Mouse (Mus musculus): Measurements from ENCODE around the gene 4933427D14Rik. TPM values are rescaled to one million over a fixed set of nuclear protein-coding genes. Genes with fewer than 3 reads are reported as not detected.

Gene 4933427D14Rik
- 33.4 and 34.1 TPM in 2 replicates for polyA plus RNA-seq (2012; rRNA removed)

DNA sequence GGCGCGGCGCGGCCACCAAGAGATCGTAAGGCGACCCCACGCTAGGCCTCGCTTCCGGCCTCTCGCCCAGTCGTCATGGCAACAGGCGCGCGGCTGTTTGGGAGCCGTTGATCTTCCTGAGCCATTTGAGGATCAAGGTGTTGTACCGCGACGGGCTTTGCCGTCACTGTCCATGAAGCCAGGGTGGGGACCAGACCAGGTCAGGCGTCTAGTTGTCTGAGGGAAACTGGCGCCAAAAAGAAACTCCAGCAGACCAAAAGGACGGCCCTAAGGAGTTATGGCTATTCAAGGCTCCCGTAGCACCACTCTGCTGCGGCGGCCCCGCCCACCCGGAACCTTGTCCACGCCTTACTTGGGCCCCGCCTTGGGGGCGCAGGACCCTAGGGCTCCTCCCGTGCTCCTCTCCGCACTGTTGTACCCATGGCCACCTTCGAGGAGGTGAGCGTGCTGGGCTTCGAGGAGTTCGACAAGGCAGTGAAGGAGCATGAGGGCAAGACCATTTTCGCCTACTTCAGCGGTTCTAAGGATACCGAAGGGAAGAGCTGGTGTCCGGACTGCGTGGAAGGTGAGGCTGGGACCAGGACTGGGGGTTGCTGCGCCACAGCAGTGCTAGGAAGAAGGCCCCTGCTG is at the start of gene 4933427D14Rik, which contains the start of gene Txndc17:
4933427D14Rik (minus strand) TSS at position 256 of the 630 bp plus-strand sequence.
Txndc17 (plus strand) TSS at position 344 of the 630 bp plus-strand sequence.
- DNase-seq (ENCODE audit: extremely low spot score in 1 of 2, low spot score in 1 of 2): peak; percentile 75 to 90

DNA sequence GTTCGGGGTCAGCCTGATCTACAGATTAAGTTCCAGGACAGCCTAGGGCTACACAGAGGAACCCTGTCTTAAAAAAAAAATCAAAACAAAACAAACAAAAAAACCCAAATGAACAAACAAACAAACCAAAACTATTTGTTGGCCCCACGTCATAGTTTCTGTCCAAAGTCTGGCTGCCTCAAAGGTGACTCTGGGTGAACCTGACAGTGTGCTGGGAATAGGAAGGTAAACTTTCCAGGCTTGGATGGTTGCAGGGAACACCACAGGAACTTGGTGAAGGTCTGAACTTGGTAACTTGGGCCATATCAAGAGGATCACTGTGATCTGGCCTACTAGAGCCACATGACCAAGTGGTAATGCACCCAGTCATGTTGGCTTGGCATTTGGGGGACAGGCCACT is 49.2 kb upstream of the 4933427D14Rik start:
- DNase-seq (ENCODE audit: extremely low spot score in 1 of 2, low spot score in 1 of 2): no peak

DNA sequence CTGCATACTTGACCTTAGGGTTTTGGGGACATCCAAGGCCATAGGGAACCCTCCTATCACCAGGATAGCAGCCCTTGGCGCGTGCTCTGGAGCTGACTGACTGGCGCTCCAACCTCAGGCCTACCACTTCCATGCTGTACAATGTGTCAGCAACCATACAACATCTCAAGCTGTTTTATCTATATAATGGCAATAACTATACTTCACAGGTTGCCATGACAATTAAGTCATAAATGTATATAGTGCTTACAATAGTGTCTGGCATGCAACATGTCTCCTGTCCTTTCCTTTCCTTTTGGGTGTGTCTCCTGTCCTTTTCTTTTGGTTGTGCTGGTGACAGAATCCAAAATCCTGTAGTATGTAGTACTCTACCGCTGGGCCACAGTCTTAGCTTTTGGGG is 48.4 kb upstream of the 4933427D14Rik start:
- no peak for DNase-seq (ENCODE audit: extremely low spot score in 1 of 2, low spot score in 1 of 2)

DNA sequence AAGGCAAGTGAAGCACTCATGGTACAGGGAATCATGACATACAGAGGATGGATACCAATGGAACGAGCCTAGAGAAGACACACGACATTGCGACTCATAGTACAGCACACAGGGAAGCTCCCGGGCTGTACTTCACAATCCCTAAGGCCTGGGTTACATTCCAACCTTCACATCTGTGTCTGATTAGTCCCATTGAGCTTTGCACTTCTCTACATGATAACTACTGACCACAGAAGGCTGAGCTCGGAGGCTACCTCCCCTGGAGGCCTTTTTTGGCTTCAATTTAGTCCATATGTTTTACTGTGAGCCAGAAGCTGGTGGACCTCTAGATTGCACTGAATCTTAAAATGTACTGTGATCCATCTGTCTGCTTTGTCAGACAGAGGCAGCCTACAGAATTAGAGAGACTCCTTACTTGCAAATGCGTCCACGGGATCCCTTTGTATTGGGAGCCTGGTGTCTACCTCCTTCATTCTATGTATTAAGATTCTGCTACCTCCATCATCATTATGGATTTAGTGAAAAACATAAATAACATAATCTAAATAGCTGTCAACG is 38.0 kb upstream of the 4933427D14Rik start:
- DNase-seq (ENCODE audit: extremely low spot score in 1 of 2, low spot score in 1 of 2): peak in 1 of 2 experiments; percentile 44

DNA sequence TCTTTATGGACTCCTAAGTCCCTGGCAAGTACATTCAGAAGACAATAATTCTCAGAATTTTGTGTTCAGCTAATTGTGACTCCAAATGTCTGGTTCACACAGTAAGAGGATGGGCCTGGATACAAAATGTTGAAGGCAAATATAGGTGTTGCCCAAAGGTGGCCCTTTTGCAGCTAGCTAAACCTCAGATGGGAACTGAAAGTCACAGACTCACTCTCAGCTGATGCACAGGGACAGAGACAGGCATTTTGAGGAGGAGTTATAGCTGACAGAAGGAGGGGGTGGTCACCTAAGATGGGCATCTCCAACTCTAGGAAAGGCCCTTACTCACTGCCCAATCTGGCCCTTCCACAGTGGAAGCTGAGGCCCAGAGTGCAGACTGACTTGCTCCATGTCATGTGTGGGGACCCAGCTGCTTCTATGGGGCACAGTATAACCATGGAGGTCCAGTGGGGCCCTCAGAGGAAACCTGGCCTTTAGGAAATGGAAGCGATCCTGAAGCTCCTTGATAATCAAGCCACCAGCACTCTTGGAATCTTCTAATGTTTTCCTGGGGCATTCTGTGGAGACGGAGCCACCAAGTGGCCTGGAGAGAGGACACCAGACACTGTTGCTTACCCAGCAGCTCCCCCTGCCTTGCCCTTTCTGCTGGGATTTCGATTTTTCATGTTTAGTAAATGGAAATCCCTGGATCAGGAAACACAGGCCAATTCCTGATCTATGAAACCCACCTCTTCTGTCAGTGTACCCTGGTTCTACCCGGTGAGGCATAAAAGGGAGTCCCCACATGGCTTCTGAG is 33.0 kb upstream of the 4933427D14Rik start:
- no peak for DNase-seq (ENCODE audit: extremely low spot score in 1 of 2, low spot score in 1 of 2)

DNA sequence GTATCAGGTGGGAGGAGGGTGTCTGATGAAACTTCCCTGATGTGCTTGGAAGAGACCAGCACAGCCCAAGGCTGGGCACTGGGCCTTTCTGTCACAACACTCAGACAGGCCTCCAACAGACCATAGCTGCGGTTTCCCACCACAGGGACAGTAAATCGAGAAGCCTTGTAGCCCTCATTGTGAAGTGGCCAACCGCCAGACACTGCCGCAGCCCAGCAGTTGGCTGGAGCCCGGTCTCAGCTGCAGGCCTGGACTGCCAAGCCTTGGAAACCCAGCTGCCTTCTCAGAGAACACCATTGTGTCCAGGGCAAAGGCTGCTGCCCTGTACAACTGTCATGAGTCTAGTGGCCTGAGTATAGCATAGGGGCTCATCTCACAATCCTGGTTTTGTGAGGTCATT is 26.8 kb upstream of the 4933427D14Rik start:
- peak in 1 of 2 experiments; percentile 54 for DNase-seq (ENCODE audit: extremely low spot score in 1 of 2, low spot score in 1 of 2)

DNA sequence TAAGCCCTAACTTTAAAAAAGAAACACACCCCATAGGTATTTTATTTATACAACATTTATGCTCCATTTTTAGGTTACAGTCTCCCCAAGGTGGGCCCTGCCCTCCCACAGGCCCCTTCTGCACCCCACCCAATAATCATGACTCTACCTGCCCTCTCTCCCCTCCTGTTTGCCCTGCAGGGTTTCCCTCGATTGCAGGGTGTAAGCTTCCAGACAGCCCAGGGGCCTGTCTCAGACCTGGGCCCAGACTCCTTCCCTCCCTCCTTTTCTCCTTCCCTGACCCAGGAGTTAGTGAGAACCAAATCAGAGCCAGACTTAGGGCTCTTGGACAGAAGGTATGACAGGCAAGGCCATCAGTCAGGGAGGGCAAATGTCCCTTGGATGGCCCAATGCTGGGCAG is 25.7 kb upstream of the 4933427D14Rik start:
- DNase-seq (ENCODE audit: extremely low spot score in 1 of 2, low spot score in 1 of 2): no peak

DNA sequence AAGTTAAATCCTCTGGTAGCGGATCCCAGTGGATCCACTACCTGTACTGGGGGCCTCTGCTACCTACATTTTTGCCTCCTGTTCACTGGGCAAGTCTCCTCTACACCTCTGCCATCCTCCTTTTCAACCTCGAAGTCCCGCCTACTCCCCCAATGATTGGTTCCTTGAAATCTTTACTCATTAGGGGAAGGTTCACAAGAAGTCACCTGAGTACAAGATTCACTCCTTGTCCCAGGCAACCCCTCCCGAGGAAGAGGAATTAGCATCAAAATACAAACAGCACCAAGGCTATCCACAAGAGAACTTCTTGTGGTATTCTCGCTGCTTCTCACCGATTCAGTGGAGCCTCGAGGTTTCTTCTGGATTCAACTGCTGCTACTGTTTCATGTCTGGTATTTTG is 24.8 kb upstream of the 4933427D14Rik start:
- DNase-seq (ENCODE audit: extremely low spot score in 1 of 2, low spot score in 1 of 2): no peak

DNA sequence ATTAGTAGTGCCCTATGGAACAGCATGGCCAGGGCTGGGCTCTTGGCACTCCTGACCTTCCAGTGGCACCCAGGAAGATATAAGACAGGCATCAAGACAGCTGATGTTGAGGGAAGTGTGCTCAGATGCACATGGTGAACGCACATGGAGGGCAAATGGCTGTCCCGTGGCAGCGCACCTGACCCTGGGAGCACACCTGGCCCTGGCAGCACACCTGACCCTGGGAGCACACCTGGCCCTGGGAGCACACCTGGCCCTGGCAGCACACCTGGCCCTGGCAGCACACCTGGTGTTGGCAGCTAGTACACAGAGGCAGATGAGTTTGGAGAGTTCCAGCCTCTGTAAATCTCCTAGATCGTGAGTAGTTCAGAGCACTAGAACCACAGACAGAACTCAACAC is 21.3 kb upstream of the 4933427D14Rik start:
- DNase-seq (ENCODE audit: extremely low spot score in 1 of 2, low spot score in 1 of 2): no peak

DNA sequence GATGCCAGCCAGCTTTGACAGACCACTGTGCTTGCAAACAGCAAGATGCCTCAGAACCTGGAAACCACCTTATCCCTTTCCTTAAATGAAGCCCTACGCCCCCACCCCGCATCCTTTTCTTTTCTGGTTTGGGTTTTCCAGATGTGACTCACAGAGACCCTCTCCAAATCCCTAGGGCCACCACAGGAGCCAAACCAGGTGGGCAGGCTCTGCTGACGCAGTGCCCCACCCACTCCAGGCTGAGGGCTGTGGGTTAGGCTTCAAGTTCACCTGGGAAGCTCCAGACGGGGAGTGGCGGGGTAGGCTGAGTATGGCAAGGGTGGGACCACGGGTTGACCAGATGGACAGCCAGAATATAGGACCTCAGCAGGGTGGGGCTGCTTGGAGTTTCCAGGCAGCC is 19.6 kb upstream of the 4933427D14Rik start:
- no peak for DNase-seq (ENCODE audit: extremely low spot score in 1 of 2, low spot score in 1 of 2)

DNA sequence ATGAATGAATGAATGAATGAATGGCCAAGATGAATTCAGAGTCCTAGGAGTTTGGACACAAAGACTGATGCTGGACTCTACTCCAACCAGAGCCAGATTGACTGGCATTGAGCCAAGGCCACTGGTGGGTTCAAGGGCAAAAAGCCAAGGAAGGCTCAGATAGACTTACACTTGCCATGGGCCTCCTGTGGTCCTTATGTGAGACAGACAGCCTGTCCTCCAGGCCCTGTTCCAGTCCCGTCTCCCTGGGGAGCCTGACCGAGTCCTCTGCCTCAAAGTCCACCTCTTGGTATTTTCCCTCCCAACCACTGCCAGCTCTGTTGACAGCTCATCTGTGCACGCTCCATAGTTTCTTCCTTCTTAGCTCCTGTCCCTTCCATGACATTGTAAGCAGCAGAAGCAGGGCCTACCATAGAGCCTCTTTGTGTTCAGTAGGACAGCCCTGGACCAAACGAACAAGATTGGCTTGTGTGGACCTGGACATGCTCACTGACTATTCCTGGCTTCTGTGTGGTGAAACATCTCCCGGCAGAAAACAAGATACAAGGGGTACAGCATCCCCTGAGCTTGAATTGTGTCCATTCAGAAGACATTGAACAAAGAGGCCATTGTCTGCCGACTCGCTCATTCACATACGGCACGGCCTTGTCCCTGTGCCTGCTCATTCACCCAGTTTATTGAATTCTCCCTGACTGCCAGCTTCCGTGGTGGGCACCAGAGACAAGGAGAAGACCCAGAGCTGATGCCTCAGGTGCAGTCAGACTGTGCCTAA is 18.9 kb upstream of the 4933427D14Rik start:
- no peak for DNase-seq (ENCODE audit: extremely low spot score in 1 of 2, low spot score in 1 of 2)

DNA sequence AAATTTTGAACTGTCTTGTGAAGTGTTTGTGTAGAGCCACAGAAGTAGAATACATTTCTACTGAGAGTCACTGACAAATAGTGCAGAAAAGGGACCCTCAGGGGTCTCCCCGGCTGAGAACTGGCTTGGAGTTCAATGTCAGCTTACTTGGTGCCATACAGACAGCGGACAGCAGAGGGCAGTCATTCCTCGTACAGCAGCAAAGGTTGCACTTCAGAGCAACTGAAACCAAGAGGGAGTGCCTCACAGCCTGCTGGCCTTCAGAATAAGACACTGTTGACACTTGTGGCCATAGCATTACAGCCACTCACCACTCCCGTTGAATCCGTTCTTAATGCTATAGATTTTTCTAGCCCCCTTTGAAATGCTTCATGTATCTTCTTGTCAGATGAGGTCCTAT is 17.6 kb upstream of the 4933427D14Rik start:
- peak in 1 of 2 experiments; percentile 91 for DNase-seq (ENCODE audit: extremely low spot score in 1 of 2, low spot score in 1 of 2)

DNA sequence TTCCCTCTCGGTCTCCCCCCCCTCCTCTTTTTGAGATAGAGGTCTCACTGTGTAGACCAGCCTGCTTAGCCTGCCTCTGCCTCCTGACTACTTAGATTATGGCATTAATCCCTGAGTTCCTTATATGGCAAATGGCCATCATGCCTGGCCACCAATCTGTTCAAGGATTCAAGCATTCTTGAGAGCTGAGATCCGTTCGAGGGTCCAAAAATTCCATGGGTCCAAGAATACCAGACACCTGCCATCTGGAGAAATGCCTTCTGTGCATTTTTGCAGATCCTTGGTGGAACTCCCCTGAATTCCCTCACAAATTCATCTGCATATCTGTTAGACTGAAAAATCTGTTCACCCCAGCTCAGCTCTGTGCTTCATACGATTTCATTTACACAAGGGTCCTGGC is 16.2 kb upstream of the 4933427D14Rik start:
- no peak for DNase-seq (ENCODE audit: extremely low spot score in 1 of 2, low spot score in 1 of 2)

DNA sequence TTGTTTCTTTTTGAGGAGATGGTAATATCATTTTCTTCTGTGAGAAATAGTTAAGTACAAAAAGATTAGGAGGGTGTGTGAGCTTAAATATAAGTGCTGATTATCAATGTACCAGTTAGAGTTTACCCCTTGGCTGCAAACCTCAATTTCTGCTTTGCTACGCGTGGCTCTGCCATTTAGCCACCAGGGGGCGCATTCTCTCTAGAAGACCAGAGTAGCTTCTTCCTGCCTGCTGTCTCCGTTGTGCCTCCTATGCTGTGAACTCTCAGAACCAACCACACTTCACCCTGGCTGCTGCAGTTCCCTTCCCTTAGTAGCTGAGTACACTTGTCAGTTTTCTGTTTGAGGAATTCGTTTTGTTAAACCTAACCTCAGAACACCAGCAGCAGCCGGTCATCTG is 14.0 kb upstream of the 4933427D14Rik start:
- peak in 1 of 2 experiments; percentile 79 for DNase-seq (ENCODE audit: extremely low spot score in 1 of 2, low spot score in 1 of 2)

DNA sequence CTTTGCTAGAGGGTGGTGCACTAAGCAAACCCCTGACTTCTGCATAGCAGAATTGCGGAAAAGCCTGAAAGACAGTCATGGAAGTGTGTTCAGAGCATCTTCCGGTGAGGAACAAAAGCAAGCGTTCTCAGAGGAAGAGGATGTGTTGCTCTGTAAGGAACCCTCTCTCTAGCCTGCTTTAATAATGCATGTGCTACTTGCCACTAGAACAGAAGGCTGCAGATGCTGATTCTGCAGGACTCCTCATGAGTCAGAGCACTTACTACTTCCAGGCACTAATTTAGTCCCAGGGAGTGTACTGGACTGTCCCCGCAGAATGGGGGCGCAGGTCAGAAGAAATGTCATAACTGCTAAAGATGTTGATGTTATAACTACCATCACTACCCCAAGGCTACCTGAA is 9.9 kb upstream of the 4933427D14Rik start:
- peak in 1 of 2 experiments; percentile 31 for DNase-seq (ENCODE audit: extremely low spot score in 1 of 2, low spot score in 1 of 2)

DNA sequence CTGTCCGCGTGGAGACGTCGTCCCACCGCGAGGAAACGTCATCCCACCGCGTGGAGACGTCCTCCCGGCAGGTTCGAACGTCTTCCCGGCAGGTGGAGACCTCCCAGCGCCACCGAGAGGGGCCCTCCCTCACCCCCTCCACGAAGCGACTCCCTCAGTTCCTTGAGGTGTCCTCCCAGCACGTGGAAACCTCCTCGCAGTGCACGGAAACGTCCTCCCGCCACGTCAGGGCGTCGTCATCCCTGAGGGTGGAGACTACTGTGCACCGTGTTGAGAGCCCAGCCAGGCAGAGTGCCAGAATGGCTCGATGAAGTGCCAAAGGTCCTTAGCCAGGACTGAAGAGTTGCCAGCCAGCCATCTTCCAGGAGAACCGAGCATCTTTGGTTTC is 8.1 kb upstream of the 4933427D14Rik start, which contains the start of gene Med31:
Med31 (minus strand) TSS at position 183 of the 388 bp plus-strand sequence.
- peak in 1 of 2 experiments; percentile 77 for DNase-seq (ENCODE audit: extremely low spot score in 1 of 2, low spot score in 1 of 2)

DNA sequence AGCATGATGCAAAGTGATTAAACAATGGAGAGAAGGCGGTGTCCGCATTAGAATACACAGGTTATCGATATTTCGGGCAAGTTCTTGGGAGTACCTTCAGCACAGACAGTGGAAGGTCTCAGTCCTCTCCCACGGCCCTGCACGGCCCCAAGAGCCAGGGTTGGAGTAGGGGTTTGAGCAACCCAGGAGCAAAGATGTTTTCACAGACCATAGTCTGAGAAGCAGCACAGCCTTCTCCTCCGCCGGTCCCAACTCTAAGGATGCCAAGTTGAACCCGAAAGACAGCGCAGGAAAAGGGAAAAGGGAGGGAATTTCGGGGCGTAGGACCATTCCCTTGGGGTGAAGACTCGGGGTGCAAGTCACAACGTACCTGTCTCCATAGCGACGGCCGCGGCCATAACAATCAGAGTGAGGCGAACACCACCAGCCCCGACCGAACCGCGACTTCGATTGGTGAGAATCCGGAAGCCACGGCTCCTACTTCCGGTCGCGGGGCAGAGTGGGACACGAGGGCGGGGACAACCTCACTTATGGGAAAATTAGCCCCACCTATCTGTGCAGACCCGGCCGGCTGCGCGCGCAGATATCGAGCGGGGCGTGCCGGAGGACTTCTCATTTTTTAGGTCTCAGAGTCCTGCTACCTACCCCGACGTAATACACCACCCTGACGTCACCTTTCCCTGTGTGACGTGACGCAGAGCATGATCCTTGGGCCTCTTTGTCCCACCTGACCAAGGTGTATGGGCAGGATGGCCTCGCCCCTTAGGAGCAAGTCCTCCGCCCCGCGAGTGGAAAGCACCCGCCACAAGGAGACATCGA is 7.5 kb upstream of the 4933427D14Rik start:
- DNase-seq (ENCODE audit: extremely low spot score in 1 of 2, low spot score in 1 of 2): peak; percentile 93 to 96

DNA sequence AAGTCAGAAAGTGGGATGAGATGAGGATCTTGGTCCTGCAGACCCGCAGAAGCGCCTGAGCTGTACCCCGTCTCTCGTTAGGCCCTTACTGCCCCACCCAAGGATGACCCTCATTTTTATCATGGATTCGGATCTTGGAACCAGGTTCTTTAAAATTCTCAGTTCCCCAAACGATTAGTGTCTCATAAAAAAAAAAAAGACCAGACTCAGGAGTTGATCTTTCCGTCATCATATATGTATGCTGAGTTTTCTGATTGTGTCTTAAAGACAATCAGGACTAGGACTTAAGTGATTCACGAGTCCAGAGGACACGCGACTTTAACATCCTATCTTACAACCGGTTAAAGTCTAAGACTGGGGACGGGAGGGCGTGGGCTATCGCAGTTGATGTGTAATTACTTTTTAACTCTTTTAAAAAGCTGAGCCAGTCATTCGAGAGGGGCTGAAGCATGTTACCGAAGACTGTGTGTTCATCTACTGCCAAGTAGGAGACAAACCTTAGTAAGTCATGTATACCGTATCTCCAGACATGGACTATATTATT is 647 bp upstream of the 4933427D14Rik start:
- DNase-seq (ENCODE audit: extremely low spot score in 1 of 2, low spot score in 1 of 2): no peak

DNA sequence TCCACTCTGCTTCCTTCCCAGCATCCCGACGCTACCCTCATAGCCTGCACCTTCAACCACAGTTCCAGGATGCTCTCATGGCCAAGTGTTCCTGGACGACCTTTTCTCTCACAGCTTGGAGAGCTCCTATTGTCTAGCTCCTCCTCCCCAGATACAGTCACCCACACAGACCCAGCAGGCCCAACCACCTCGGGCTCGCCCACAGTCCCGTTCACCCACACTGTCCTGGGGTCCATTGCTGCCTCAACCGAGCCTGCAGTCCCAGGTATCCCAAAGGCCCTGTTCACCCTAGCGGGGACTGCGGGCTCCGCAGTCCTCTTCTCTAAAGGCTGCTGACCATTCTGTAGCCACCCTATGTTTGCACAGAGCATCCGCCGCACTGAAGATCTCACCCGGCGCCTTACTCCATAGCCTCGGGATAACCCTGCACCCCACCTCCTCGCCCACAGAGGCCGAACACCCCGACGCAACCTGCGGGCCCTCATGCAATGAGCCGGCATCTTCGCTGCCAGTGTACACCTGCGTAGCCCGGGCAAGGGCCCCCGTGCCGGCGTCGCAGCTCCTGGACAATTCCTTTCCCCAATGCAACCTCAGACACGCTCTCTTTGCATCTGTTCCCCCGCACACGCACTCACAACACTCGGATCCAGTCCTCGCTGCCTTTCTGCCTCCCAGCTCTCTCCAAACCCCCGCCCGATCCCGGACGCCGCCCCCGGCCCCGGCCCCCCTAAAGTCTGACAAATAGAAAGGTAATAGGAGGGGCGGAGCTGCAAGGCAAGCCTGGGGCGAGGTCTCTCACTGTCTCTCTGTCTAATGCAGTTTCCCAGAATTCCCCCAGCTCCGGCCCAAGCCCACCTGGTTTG is 687 bp downstream of the 4933427D14Rik start, which contains the start of gene Gm43951:
Gm43951 (minus strand) TSS at position 500 of the 863 bp plus-strand sequence.
- DNase-seq (ENCODE audit: extremely low spot score in 1 of 2, low spot score in 1 of 2): peak in 1 of 2 experiments; percentile 45
